Comparison of ENCODE assay signal across 8 mouse cellular contexts in the genomic region with DNA sequence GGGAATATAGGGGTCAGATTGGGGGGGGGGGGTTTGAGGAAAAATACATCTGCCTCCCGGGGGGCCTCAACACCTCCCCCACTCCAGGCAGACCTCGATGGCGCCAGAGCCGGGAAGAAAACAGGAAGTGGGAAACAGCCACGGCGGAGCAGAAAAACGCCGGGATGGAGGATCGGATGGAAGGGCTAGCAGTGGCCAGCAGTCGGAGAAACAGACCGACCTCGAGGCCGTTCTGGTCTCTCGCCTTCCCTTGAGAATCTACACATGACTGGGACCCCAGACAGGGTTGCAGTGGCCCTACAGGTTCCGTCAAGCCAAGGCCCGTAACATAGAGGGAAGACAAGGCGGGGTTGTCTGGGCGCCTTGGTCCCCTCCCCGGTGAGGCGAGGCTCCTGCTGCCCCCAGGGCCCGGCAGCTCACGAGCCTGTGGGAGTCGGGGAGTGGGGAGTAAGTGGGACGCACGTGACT. TPM values are rescaled to one million over a fixed set of nuclear protein-coding genes. Genes with fewer than 3 reads are reported as not detected.
DNase-seq lines count a peak whose midpoint lies in the region; ATAC-seq and TF ChIP-seq lines count a peak whose summit lies in the region.

No protein-coding gene starts in this region.

- peaks cover 57% of the 10 kb centered on the region for H3K4me1 ChIP-seq in heart, embryonic 12.5 days (replicated peaks)
- H3K4me1 ChIP-seq in G1E (ENCODE audit: insufficient read depth, low read depth, low read length) = peaks cover 61% of the 10 kb centered on the region
- peaks cover 62% of the 10 kb centered on the region for H3K4me1 ChIP-seq in forebrain, embryonic 10.5 days
- peaks cover 67% of the 10 kb centered on the region for H3K4me1 ChIP-seq in neural tube, embryonic 13.5 days (replicated peaks)

- H3K36me3 ChIP-seq in heart, embryonic 12.5 days = peaks cover 26% of the 10 kb centered on the region
- H3K36me3 ChIP-seq in G1E (replicated peaks) = peaks cover 41% of the 10 kb centered on the region
- H3K36me3 ChIP-seq in forebrain, embryonic 10.5 days (replicated peaks) = peaks cover 38% of the 10 kb centered on the region
- H3K36me3 ChIP-seq in neural tube, embryonic 13.5 days = peaks cover 9% of the 10 kb centered on the region

- peak; percentile 13 for ATAC-seq in heart, embryonic 12.5 days (ENCODE audit: insufficient number of reproducible peaks, low FRiP score)
- ATAC-seq in G1E (ENCODE audit: extremely low read depth, insufficient number of reproducible peaks, low FRiP score, poor library complexity, severe bottlenecking) = no peak
- ATAC-seq in neural tube, embryonic 13.5 days (ENCODE audit: low read depth) = peak; percentile 9

- WGBS in heart, embryonic 12.5 days = under 1% methylated on average over 25 of the region's 25 CpGs
- under 1% methylated on average over 25 of the region's 25 CpGs for WGBS in forebrain, embryonic 10.5 days
- WGBS in neural tube, embryonic 13.5 days = under 1% methylated on average over 25 of the region's 25 CpGs

- no peaks in the 10 kb centered on the region for H3K9me3 ChIP-seq in heart, embryonic 12.5 days (replicated peaks)
- H3K9me3 ChIP-seq in G1E (replicated peaks) = no peaks in the 10 kb centered on the region
- H3K9me3 ChIP-seq in forebrain, embryonic 10.5 days = no peaks in the 10 kb centered on the region
- H3K9me3 ChIP-seq in neural tube, embryonic 13.5 days = no peaks in the 10 kb centered on the region

- no peak for DNase-seq in heart, adult 11 months
- DNase-seq in G1E (ENCODE audit: low spot score) = no peak
- no peak for DNase-seq in forebrain, embryonic 10.5 days (ENCODE audit: extremely low spot score, low spot score)
- peak; percentile 28 to 58 for DNase-seq in kidney, postnatal 36 days
- DNase-seq in left cerebral cortex, postnatal 14 days (ENCODE audit: low spot score in 2 of 2) = no peak
- DNase-seq in left cerebral cortex, adult 18-20 months (ENCODE audit: low spot score in 2 of 2) = no peak

- no peaks in the 10 kb centered on the region for H3K27me3 ChIP-seq in heart, embryonic 12.5 days (replicated peaks)
- no peaks in the 10 kb centered on the region for H3K27me3 ChIP-seq in G1E (ENCODE audit: insufficient read depth, low read length)
- H3K27me3 ChIP-seq in forebrain, embryonic 10.5 days (ENCODE audit: poor library complexity, severe bottlenecking) = no peaks in the 10 kb centered on the region
- no peaks in the 10 kb centered on the region for H3K27me3 ChIP-seq in neural tube, embryonic 13.5 days

- TF ChIP-seq CTCF in G1E (IDR thresholded peaks at IDR 0.05; ENCODE audit: low read depth, low read length) = no peak

- H3K4me3 ChIP-seq in heart, embryonic 12.5 days = peak overlapping the region; percentile 95
- peak overlapping the region; percentile 94 for H3K4me3 ChIP-seq in G1E (ENCODE audit: low read depth, low read length)
- H3K4me3 ChIP-seq in forebrain, embryonic 10.5 days = peak overlapping the region; percentile 98
- H3K4me3 ChIP-seq in neural tube, embryonic 13.5 days = peak overlapping the region; percentile 78

- peak overlapping the region; percentile 97 for H3K9ac ChIP-seq in heart, embryonic 12.5 days
- peak overlapping the region; percentile 84 for H3K9ac ChIP-seq in neural tube, embryonic 13.5 days

- peak overlapping the region; percentile 96 for H3K4me2 ChIP-seq in heart, embryonic 12.5 days
- peak overlapping the region; percentile 99 for H3K4me2 ChIP-seq in neural tube, embryonic 13.5 days

- intact Hi-C loops in left cerebral cortex, postnatal 14 days (cut with DNase I) = loop anchor here (2.0 kb wide), 1 partner anchor 30 kb away; no protein-coding TSS in a partner anchor

- peak overlapping the region; percentile 98 for H3K27ac ChIP-seq in heart, embryonic 12.5 days (ENCODE audit: poor library complexity, severe bottlenecking)
- peak overlapping the region; percentile 98 for H3K27ac ChIP-seq in forebrain, embryonic 10.5 days
- H3K27ac ChIP-seq in neural tube, embryonic 13.5 days (replicated peaks) = peak overlapping the region; percentile 92

RNA-seq across cellular contexts. Expression of gene Erf, which starts 1.7 kb away (rescaled TPM):
- 17.6 and 20.4 TPM in 2 replicates for polyA plus RNA-seq in heart, embryonic 12.5 days (2016; fragmentation: Nextera tagmentation; extraction: Ambion mirVana)
- 31.5 and 43.4 TPM in 2 replicates for total RNA-seq in G1E (2014; fragmentation: Nextera tagmentation)
- 6.9 TPM in 2 replicates for total RNA-seq in G1E (2017)
- 97.7 and 117 TPM in 2 replicates for polyA plus RNA-seq in G1E (2012)
- 8.4 and 10.1 TPM in 2 replicates for polyA plus RNA-seq in forebrain, embryonic 10.5 days (2016; fragmentation: Nextera tagmentation; extraction: Ambion mirVana)
- 4.9 and 8.0 TPM in 2 replicates for polyA plus RNA-seq in neural tube, embryonic 13.5 days (2015; fragmentation: Nextera tagmentation; extraction: Ambion mirVana)
- 10 to 100 TPM; 68.6 to 70.7 TPM for total RNA-seq in left cerebral cortex, postnatal 14 days (2021)
- total RNA-seq in left cerebral cortex, adult 18-20 months (2021) = 10 to 100 TPM; 60.8 to 65.2 TPM

RNA-seq across cellular contexts. Expression of gene Gsk3a, which starts 11.2 kb away (rescaled TPM):
- 12.1 and 12.7 TPM in 2 replicates for polyA plus RNA-seq in heart, embryonic 12.5 days (2016; fragmentation: Nextera tagmentation; extraction: Ambion mirVana)
- 154 and 167 TPM in 2 replicates for total RNA-seq in G1E (2014; fragmentation: Nextera tagmentation)
- 38.9 and 41.6 TPM in 2 replicates for total RNA-seq in G1E (2017)
- 107 and 113 TPM in 2 replicates for polyA plus RNA-seq in G1E (2012)
- polyA plus RNA-seq in forebrain, embryonic 10.5 days (2016; fragmentation: Nextera tagmentation; extraction: Ambion mirVana) = 10.7 and 10.8 TPM in 2 replicates
- polyA plus RNA-seq in neural tube, embryonic 13.5 days (2015; fragmentation: Nextera tagmentation; extraction: Ambion mirVana) = 16.5 and 16.8 TPM in 2 replicates
- 100 to 1,000 TPM; 201 to 203 TPM for total RNA-seq in left cerebral cortex, postnatal 14 days (2021)
- 100 to 1,000 TPM; 215 to 224 TPM for total RNA-seq in left cerebral cortex, adult 18-20 months (2021)

RNA-seq across cellular contexts. Expression of gene Cic, which starts 18.6 kb away (rescaled TPM):
- 28.8 and 30.5 TPM in 2 replicates for polyA plus RNA-seq in heart, embryonic 12.5 days (2016; fragmentation: Nextera tagmentation; extraction: Ambion mirVana)
- 154 and 160 TPM in 2 replicates for total RNA-seq in G1E (2014; fragmentation: Nextera tagmentation)
- total RNA-seq in G1E (2017) = 32.2 and 36.6 TPM in 2 replicates
- 381 and 382 TPM in 2 replicates for polyA plus RNA-seq in G1E (2012)
- polyA plus RNA-seq in forebrain, embryonic 10.5 days (2016; fragmentation: Nextera tagmentation; extraction: Ambion mirVana) = 19.4 and 20.6 TPM in 2 replicates
- 40.2 and 43.4 TPM in 2 replicates for polyA plus RNA-seq in neural tube, embryonic 13.5 days (2015; fragmentation: Nextera tagmentation; extraction: Ambion mirVana)
- total RNA-seq in left cerebral cortex, postnatal 14 days (2021) = 100 to 1,000 TPM; 246 to 255 TPM
- 100 to 1,000 TPM; 212 to 225 TPM for total RNA-seq in left cerebral cortex, adult 18-20 months (2021)

RNA-seq across cellular contexts. Expression of gene Zfp526, which starts 27.7 kb away (rescaled TPM):
- polyA plus RNA-seq in heart, embryonic 12.5 days (2016; fragmentation: Nextera tagmentation; extraction: Ambion mirVana) = 2.3 and 2.5 TPM in 2 replicates
- total RNA-seq in G1E (2014; fragmentation: Nextera tagmentation) = 20.4 and 20.8 TPM in 2 replicates
- 8.8 and 9.9 TPM in 2 replicates for total RNA-seq in G1E (2017)
- polyA plus RNA-seq in G1E (2012) = 27.6 and 28.7 TPM in 2 replicates
- 2.6 and 2.9 TPM in 2 replicates for polyA plus RNA-seq in forebrain, embryonic 10.5 days (2016; fragmentation: Nextera tagmentation; extraction: Ambion mirVana)
- 2.0 and 2.1 TPM in 2 replicates for polyA plus RNA-seq in neural tube, embryonic 13.5 days (2015; fragmentation: Nextera tagmentation; extraction: Ambion mirVana)
- total RNA-seq in left cerebral cortex, postnatal 14 days (2021) = 10 to 100 TPM in 1 of 2 experiments, 1 to 10 TPM in 1; 9.2 to 10.3 TPM
- 10 to 100 TPM; 10.6 to 11.4 TPM for total RNA-seq in left cerebral cortex, adult 18-20 months (2021)

RNA-seq across cellular contexts. Expression of gene Dedd2, which starts 28.5 kb away (rescaled TPM):
- 8.2 and 9.5 TPM in 2 replicates for polyA plus RNA-seq in heart, embryonic 12.5 days (2016; fragmentation: Nextera tagmentation; extraction: Ambion mirVana)
- 4.6 and 13.1 TPM in 2 replicates for total RNA-seq in G1E (2014; fragmentation: Nextera tagmentation)
- 9.7 and 13.2 TPM in 2 replicates for total RNA-seq in G1E (2017)
- polyA plus RNA-seq in G1E (2012) = 43.7 and 55.3 TPM in 2 replicates
- polyA plus RNA-seq in forebrain, embryonic 10.5 days (2016; fragmentation: Nextera tagmentation; extraction: Ambion mirVana) = 8.8 and 10.7 TPM in 2 replicates
- polyA plus RNA-seq in neural tube, embryonic 13.5 days (2015; fragmentation: Nextera tagmentation; extraction: Ambion mirVana) = 16.6 and 17.7 TPM in 2 replicates
- 10 to 100 TPM; 25.0 to 26.0 TPM for total RNA-seq in left cerebral cortex, postnatal 14 days (2021)
- 10 to 100 TPM; 24.2 to 26.7 TPM for total RNA-seq in left cerebral cortex, adult 18-20 months (2021)

Comparison
In these comparisons a context has a peak if more than half of its experiments do, and no peak if none do; other contexts are left out.
1. DNase-seq: peak in kidney, postnatal 36 days (2 of 2); none in heart, adult 11 months (single experiment), G1E (single experiment), forebrain, embryonic 10.5 days (single experiment), left cerebral cortex, postnatal 14 days (0 of 2) and left cerebral cortex, adult 18-20 months (0 of 2).
2. Peak in every context shown above with its lines, with median percentiles within 50 percentile points of each other: H3K27ac ChIP-seq and H3K4me3 ChIP-seq.